Mouse (Mus musculus) midbrain, postnatal 0 days (tissue): ENCODE results near the gene Gmppa. TPM values are rescaled to one million over a fixed set of nuclear protein-coding genes. Genes with fewer than 3 reads are reported as not detected.
A peak's percentile ranks its signal among the peaks of the same experiment; 100 is the strongest.

Experiments used
- ATAC-seq: fragments of 200-750 bp; cut with Nextera tagmentation; 2 replicates; pipeline ENCODE4 v1.8.0; 2017; ENCODE audit warnings: moderate number of reproducible peaks, mild to moderate bottlenecking, moderate TSS enrichment, moderate library complexity; ENCODE audit not compliant: low FRiP score
- DNase-seq: peaks from one replicate; pipeline ENCODE4 v3.0.0-alpha.2; 2015; ENCODE audit warnings: low spot score
- H3K27ac ChIP-seq: fragments of 300-500 bp; sonication (generic); 2 replicates; pipeline ENCODE4 v1.5.1; 2014; ENCODE audit warnings: low read depth, mild to moderate bottlenecking, low read length, mixed read lengths
- H3K27me3 ChIP-seq: fragments of 300-500 bp; sonication (generic); 2 replicates; pipeline ENCODE4 v1.6.1; 2014; ENCODE audit warnings: low read length, control low read depth, mixed read lengths; ENCODE audit not compliant: insufficient read depth
- H3K36me3 ChIP-seq: fragments of 300-500 bp; sonication (generic); 2 replicates; pipeline ENCODE4 v1.6.1; 2014; ENCODE audit warnings: low read length, control low read depth, mixed read lengths; ENCODE audit not compliant: insufficient read depth
- H3K4me1 ChIP-seq: fragments of 300-500 bp; sonication (generic); 2 replicates; pipeline ENCODE4 v1.6.1; 2014; ENCODE audit warnings: mild to moderate bottlenecking, control low read depth, antibody characterized with exemption, low read length, mixed read lengths; ENCODE audit not compliant: insufficient read depth
- H3K4me2 ChIP-seq: fragments of 300-500 bp; sonication (generic); 2 replicates; pipeline ENCODE4 v1.6.1; 2014; ENCODE audit warnings: low read depth, mild to moderate bottlenecking, low read length, mixed read lengths; ENCODE audit not compliant: poor library complexity, severe bottlenecking
- H3K4me3 ChIP-seq: fragments of 300-500 bp; sonication (generic); 2 replicates; pipeline ENCODE4 v1.5.1; 2014; ENCODE audit warnings: low read depth, mild to moderate bottlenecking, low read length, moderate library complexity
- H3K9ac ChIP-seq: fragments of 300-500 bp; sonication (generic); replicated peaks from 2 replicates; pipeline ENCODE4 v1.6.1; 2014; ENCODE audit warnings: mild to moderate bottlenecking, low read length, moderate library complexity, mixed read lengths; ENCODE audit not compliant: poor library complexity, severe bottlenecking
- H3K9me3 ChIP-seq: fragments of 300-500 bp; sonication (generic); 2 replicates; pipeline ENCODE4 v1.6.1; 2016; ENCODE audit warnings: low read length, control low read depth
- CTCF ChIP-seq: IDR thresholded peaks from 2 replicates; pipeline ENCODE4 v1.5.1; 2016; ENCODE audit warnings: antibody characterized with exemption, mild to moderate bottlenecking
- WGBS: fragments of 180-500 bp; shearing (Covaris S2); extraction: QIAGEN DNeasy Blood & Tissue Kit; methylation state at CpG from one replicate; pipeline ENCODE4 v1.1.7; 2014; 5-methylcytosine and 5-hydroxymethylcytosine counted together
- polyA plus RNA-seq: library from polyadenylated mRNA; unstranded; fragments of >200 nt; fragmentation: Nextera tagmentation; extraction: Ambion mirVana; gene quantifications from 2 replicates; pipeline ENCODE4 v1.2.1, GENCODE M21; 2015
- total RNA-seq: library from RNA; depleted of rRNA; stranded (reverse); fragments of >200 nt; gene quantifications from 2 replicates; pipeline ENCODE4 v1.2.3, GENCODE M21; 2014

Gmppa gene
- total and polyA plus RNA-seq, 2 experiments from 2014 or later = 67.4 to 77.1 TPM

DNA sequence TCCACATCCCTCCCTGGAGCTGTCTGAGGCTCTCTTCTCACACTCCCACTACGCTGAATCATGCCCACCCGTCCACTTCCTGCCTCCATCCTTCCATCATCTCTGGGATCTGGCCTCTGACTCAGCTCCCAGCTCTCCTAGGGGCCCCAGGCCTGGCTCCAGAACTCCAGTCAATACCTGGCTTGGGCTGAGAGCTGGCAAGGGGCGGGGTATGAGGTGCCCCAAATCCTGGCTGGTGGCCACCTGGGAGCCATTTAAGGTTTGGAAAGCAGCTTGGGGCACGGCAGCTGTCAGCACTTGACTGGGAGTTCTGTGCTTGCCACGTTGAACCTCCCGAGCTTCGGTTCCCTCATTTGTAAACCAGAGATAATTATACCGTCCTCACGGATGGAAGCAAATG is 42.6 kb upstream of the Gmppa start:
- Histone ChIP-seq H3K27me3 (no peaks in the 10 kb centered on the region), H3K27ac (no peak overlapping the region), H3K4me1 (peaks cover 6% of the 10 kb centered on the region), H3K4me2 (no peak overlapping the region), H3K36me3 (peaks cover 10% of the 10 kb centered on the region), H3K4me3 (no peak overlapping the region), H3K9me3 (no peaks in the 10 kb centered on the region), H3K9ac (no peak overlapping the region)
- ATAC-seq = no peak
- DNase-seq = no peak
- no peak for TF ChIP-seq CTCF
- 59% methylated on average over 9 of the region's 9 CpGs for WGBS

- no peak for ATAC-seq
Measured at GRCm38 (mm10) chr1:75393846-75394245, 41.9 kb upstream of the Gmppa start.

DNA sequence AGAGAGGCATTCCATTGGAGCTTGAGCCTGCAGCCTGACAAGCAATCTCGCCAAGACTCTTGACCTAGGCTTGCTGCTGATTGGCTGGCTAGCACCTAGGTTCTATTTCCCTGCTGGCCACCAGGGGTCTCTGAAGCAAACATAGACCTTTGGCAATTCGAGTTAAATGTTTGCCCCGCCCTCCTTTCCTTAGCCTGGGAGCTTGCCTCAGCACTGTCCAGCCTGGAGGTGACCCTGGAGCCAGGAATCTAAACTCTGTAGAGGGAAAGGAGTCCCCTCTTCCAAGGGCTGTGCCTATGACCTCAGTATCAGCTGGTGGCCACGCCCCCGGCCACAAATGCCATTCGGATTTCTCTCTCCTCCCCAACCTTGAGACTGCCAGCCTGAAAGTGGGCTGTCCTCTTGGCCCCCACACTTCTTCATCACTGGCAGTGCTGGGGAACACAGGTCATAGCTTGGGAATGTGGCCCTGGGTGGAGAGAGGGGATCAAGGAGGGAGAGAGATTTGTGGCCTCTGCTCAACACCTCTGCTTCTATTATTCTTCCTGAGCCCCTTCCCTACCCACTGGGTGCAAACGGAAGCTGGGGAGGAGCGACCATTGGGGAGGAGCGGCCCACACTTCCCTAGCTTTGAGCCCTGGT is 36.8 kb upstream of the Gmppa start:
- H3K4me3 ChIP-seq = no peak overlapping the region

More at GRCm38 (mm10) chr1:75393846-75394245, 41.9 kb upstream of the Gmppa start:
- Histone ChIP-seq H3K4me2 (no peak overlapping the region), H3K27me3 (no peaks in the 10 kb centered on the region), H3K4me1 (no peaks in the 10 kb centered on the region), H3K36me3 (peaks cover 10% of the 10 kb centered on the region), H3K9me3 (no peaks in the 10 kb centered on the region), H3K9ac (no peak overlapping the region), H3K4me3 (no peak overlapping the region), H3K27ac (no peak overlapping the region)
- no peak for DNase-seq
- 92% methylated on average over 3 of the region's 3 CpGs for WGBS
- no peak for TF ChIP-seq CTCF

GRCm38 (mm10) chr1:75399755-75400492 is 35.8 kb upstream of the Gmppa start:
- ATAC-seq (peak; percentile 56), DNase-seq (peak; percentile 65)
- H3K36me3 ChIP-seq = peaks cover 38% of the 10 kb centered on the region
- H3K4me2 ChIP-seq = peak overlapping the region; percentile 29; the same call in 1 of the 2 replicates
- no peaks in the 10 kb centered on the region for H3K9me3 ChIP-seq
- no peak for TF ChIP-seq CTCF
- no peak overlapping the region for H3K9ac ChIP-seq
- peak overlapping the region; percentile 38; the same call in 1 of the 2 replicates for H3K27ac ChIP-seq
- H3K27me3 ChIP-seq = no peaks in the 10 kb centered on the region
- no peak overlapping the region for H3K4me3 ChIP-seq
- WGBS = 11% methylated on average over 15 of the region's 15 CpGs
- H3K4me1 ChIP-seq = 0 out of 2 replicates have a peak, but pooled peaks cover 7% of the 10 kb centered on the region

More for the DNA sequence above, 36.8 kb upstream of the Gmppa start:
- Histone ChIP-seq H3K4me2 (no peak overlapping the region), H3K9me3 (no peaks in the 10 kb centered on the region), H3K9ac (no peak overlapping the region), H3K36me3 (peaks cover 33% of the 10 kb centered on the region), H3K27me3 (no peaks in the 10 kb centered on the region), H3K4me1 (0 out of 2 replicates have a peak, but pooled peaks cover 7% of the 10 kb centered on the region), H3K27ac (no peak overlapping the region)
- peak; percentile 80 for TF ChIP-seq CTCF
- ATAC-seq = peak; percentile 25; the same call in 1 of the 2 replicates
- DNase-seq = peak; percentile 82
- 18% methylated on average over 9 of the region's 9 CpGs for whole genome bisulfite sequencing

GRCm38 (mm10) chr1:75400493-75401115 is 35.1 kb upstream of the Gmppa start:
- Histone ChIP-seq H3K4me2 (no peak overlapping the region), H3K27me3 (no peaks in the 10 kb centered on the region; the same call in 1 of the 2 replicates), H3K9me3 (no peaks in the 10 kb centered on the region), H3K27ac (no peak overlapping the region; the same call in 1 of the 2 replicates), H3K4me3 (no peak overlapping the region), H3K4me1 (0 out of 2 replicates have a peak, but pooled peaks cover 7% of the 10 kb centered on the region), H3K9ac (no peak overlapping the region), H3K36me3 (peaks cover 43% of the 10 kb centered on the region)
- DNase-seq (no peak), ATAC-seq (no peak)
- 47% methylated on average over 6 of the region's 6 CpGs for WGBS
- TF ChIP-seq CTCF = no peak
